Mouse (Mus musculus) thymus, adult 2 months (tissue): ENCODE data around the gene Ubiad1. TPM values are rescaled to one million over a fixed set of nuclear protein-coding genes. Genes with fewer than 3 reads are reported as not detected.

Experiments
- DNase-seq: peaks from one replicate; pipeline ENCODE4 v3.0.0; 2021
- H3K27ac ChIP-seq: fragments of 200-500 bp; 2 replicates; pipeline ENCODE4 v1.5.1; 2012; ENCODE audit warnings: low read length, control low read depth; ENCODE audit not compliant: control insufficient read depth, insufficient read depth
- H3K27me3 ChIP-seq: fragments of 200-500 bp; 2 replicates; pipeline ENCODE4 v1.6.1; 2012; ENCODE audit warnings: mild to moderate bottlenecking, low read length, moderate library complexity, mixed read lengths; ENCODE audit not compliant: control insufficient read depth, insufficient read depth
- H3K36me3 ChIP-seq: fragments of 200-500 bp; 2 replicates; pipeline ENCODE4 v1.6.1; 2012; ENCODE audit warnings: mild to moderate bottlenecking, low read length, moderate library complexity; ENCODE audit not compliant: control insufficient read depth, insufficient read depth
- H3K4me1 ChIP-seq: fragments of 200-500 bp; replicated peaks from 2 replicates; pipeline ENCODE4 v1.6.1; 2012; ENCODE audit warnings: low read length; ENCODE audit not compliant: control insufficient read depth, insufficient read depth
- H3K4me3 ChIP-seq: fragments of 200-500 bp; 2 replicates; pipeline ENCODE4 v1.5.1; 2012; ENCODE audit warnings: mild to moderate bottlenecking, low read length, control low read depth, moderate library complexity; ENCODE audit not compliant: control insufficient read depth, insufficient read depth
- CTCF ChIP-seq: fragments of 200-500 bp; IDR thresholded peaks from 2 replicates; pipeline ENCODE4 v1.5.1; 2012; ENCODE audit warnings: mild to moderate bottlenecking, control low read depth, low read length, moderate library complexity, borderline replicate concordance; ENCODE audit not compliant: control insufficient read depth, poor library complexity, insufficient read depth; ENCODE audit errors: extremely low read depth
- POLR2A ChIP-seq: fragments of 200-500 bp; IDR thresholded peaks from 2 replicates; pipeline ENCODE4 v1.6.1; 2012; ENCODE audit warnings: mild to moderate bottlenecking, low read length, control low read depth, moderate library complexity; ENCODE audit not compliant: control insufficient read depth, poor library complexity, insufficient read depth; ENCODE audit errors: extremely low read depth
- WGBS: fragments of 180-500 bp; shearing (Covaris S2); methylation state at CpG from one replicate; pipeline ENCODE4 v1.1.7; 2018; 5-methylcytosine and 5-hydroxymethylcytosine counted together
- polyA plus RNA-seq: library from polyadenylated mRNA; depleted of rRNA; stranded (reverse); fragments of >200 nt; gene quantifications from 2 replicates; pipeline ENCODE4 v1.2.3, GENCODE M21; 2012

Gene Ubiad1
- polyA plus RNA-seq, 1 experiment = 20.0 TPM

DNA sequence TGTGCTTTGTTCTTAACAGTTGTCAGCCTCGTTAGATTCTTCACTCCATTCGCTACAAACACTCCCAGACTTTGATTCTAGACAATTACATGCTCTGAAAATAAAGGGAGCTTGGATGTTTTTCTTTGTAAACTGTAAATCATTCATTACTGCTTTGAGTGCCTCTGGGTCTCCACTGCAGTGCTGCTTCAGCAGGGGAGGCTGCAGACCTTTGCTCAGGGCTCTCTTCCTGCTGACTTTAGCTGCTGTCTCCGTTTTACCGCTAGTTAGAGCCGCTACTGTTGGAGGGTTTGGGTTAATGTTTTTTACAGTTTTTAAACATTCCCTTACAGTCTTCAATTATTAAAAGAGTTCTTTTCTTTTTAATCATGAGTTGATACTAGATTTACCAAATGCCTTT, 28.9 kb upstream of the Ubiad1 start:
- no peak overlapping the region for H3K27ac ChIP-seq
- no peak for DNase-seq
- H3K36me3 ChIP-seq = peaks cover 63% of the 10 kb centered on the region
- no peaks in the 10 kb centered on the region for H3K27me3 ChIP-seq
- WGBS = 96% methylated on average over 5 of the region's 5 CpGs
- H3K4me1 ChIP-seq = no peaks in the 10 kb centered on the region
- no peak overlapping the region for H3K4me3 ChIP-seq
- TF ChIP-seq CTCF (no peak), POLR2A (no peak)

- peaks cover 70% of the 10 kb centered on the region for H3K36me3 ChIP-seq
- H3K27ac ChIP-seq = no peak overlapping the region
- H3K4me1 ChIP-seq = no peaks in the 10 kb centered on the region
- H3K4me3 ChIP-seq = no peak overlapping the region
- no peak for TF ChIP-seq CTCF
- TF ChIP-seq POLR2A = no peak
- no peaks in the 10 kb centered on the region for H3K27me3 ChIP-seq
- no peak for DNase-seq
- WGBS = 94% methylated on average over 8 of the region's 8 CpGs
Measured at GRCm38 (mm10) chr4:148472436-148473174, 28.0 kb upstream of the Ubiad1 start.

DNA sequence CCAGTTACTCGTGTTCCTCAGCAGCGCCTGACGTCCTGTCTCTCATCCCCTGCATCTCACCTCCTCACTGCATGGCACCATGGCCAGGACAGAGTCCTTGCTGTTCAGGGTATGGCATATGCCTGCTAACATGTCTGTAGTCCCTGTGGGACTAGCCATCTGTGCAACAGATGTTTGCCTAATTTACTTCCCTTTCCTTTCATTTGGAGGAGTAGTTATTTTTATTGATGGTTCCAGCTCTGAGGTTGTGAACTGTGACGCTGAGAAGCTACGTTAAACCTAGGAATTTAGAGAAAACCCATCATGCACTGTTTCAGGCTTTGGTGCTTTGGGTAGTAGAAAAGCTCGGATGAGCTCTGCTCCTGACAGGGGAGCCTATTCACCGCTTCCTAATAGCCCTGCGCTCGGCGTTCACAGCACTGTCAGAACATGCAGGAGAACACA, 26.8 kb upstream of the Ubiad1 start:
- Histone ChIP-seq H3K4me3 (no peak overlapping the region), H3K27me3 (no peaks in the 10 kb centered on the region), H3K27ac (no peak overlapping the region), H3K4me1 (no peaks in the 10 kb centered on the region), H3K36me3 (peaks cover 69% of the 10 kb centered on the region)
- WGBS = 97% methylated on average over 10 of the region's 10 CpGs
- DNase-seq = no peak
- no peak for TF ChIP-seq CTCF
- no peak for TF ChIP-seq POLR2A

GRCm38 (mm10) chr4:148469487-148470252, 25.1 kb upstream of the Ubiad1 start:
- Histone ChIP-seq H3K27ac (no peak overlapping the region), H3K36me3 (peaks cover 77% of the 10 kb centered on the region), H3K4me3 (no peak overlapping the region), H3K4me1 (no peaks in the 10 kb centered on the region; the same call in 1 of the 2 replicates), H3K27me3 (no peaks in the 10 kb centered on the region)
- no peak for DNase-seq
- TF ChIP-seq CTCF (no peak), POLR2A (no peak)
- WGBS = 95% methylated on average over 11 of the region's 11 CpGs

GRCm38 (mm10) chr4:148468396-148468795, 23.8 kb upstream of the Ubiad1 start:
- no peaks in the 10 kb centered on the region for H3K27me3 ChIP-seq
- H3K36me3 ChIP-seq = peaks cover 77% of the 10 kb centered on the region

GRCm38 (mm10) chr4:148466511-148467079, 22.0 kb upstream of the Ubiad1 start:
- H3K36me3 ChIP-seq = peaks cover 66% of the 10 kb centered on the region
- WGBS = 94% methylated on average over 5 of the region's 5 CpGs
- no peak for DNase-seq

More at GRCm38 (mm10) chr4:148468396-148468795, 23.8 kb upstream of the Ubiad1 start:
- H3K27ac ChIP-seq = no peak overlapping the region
- no peaks in the 10 kb centered on the region; the same call in 1 of the 2 replicates for H3K4me1 ChIP-seq
- no peak overlapping the region for H3K4me3 ChIP-seq
- DNase-seq = no peak
- no peak for TF ChIP-seq POLR2A
- no peak for TF ChIP-seq CTCF
- 97% methylated on average over 10 of the region's 10 CpGs for WGBS

More at GRCm38 (mm10) chr4:148466511-148467079, 22.0 kb upstream of the Ubiad1 start:
- no peaks in the 10 kb centered on the region; the same call in 1 of the 2 replicates for H3K4me1 ChIP-seq
- H3K27me3 ChIP-seq = no peaks in the 10 kb centered on the region
- no peak overlapping the region for H3K4me3 ChIP-seq
- TF ChIP-seq POLR2A = no peak
- TF ChIP-seq CTCF = no peak
- H3K27ac ChIP-seq = no peak overlapping the region
